Mouse (Mus musculus) kidney, adult 8-10 months (tissue): Measurements from ENCODE around the gene Mboat1.

Experiments
- DNase-seq, 2 experiments: peaks; one replicate each; pipeline ENCODE4 v3.0.0; 2022

Mboat1 gene

DNA sequence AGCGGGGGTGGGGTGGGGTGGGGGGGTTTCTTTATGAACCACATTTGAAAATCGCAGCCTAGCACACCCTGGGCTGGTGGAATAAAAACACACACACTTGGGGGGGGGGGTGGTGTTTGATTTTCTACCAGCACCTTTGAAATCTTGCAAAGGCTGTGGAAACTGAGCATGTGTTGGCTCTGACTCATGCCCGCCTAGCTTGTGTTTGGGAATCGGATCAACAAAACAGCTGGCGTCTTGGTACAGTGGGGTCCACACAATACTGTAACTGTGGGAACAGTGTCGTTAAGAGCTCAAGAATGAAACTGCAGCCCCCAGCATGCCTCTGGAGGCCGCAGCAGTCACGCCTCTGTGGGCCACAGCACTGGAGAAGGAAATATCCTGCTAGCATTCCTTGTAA lies 50.2 kb downstream of the Mboat1 start:
- no peak for DNase-seq

DNA sequence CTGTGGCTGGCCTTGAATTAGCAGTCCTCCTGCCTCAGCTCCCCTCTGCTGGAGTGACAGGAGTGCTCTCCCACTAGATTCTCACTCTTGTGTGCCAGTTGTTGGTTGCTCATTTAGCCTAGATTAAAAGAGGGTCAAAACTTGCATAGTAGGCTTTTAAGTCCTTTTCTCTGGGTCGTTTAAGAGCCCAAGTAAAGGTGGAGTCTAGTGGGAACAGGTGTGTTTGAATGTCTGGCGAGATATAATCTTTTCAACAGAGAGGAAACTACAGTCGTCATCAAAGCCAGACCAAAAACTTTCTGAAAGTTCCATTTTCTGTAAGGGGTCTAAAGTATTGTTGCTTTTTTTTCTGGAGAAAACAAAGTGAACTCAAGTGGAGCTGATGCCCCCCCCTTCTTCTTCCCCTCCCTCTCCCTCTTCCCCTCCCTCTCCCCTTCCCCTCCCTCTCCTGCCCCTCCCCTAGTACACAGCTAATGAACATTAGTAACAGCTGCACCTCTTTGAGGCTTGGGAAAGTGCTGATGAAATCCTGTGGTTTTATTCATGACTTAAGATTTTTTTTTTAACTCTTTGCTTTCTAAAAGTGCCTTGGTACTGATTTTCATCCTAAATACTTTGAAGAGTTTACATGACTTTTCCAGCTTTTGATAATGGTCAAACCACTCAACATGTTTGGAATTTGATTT lies 55.9 kb downstream of the Mboat1 start:
- DNase-seq: no peak

DNA sequence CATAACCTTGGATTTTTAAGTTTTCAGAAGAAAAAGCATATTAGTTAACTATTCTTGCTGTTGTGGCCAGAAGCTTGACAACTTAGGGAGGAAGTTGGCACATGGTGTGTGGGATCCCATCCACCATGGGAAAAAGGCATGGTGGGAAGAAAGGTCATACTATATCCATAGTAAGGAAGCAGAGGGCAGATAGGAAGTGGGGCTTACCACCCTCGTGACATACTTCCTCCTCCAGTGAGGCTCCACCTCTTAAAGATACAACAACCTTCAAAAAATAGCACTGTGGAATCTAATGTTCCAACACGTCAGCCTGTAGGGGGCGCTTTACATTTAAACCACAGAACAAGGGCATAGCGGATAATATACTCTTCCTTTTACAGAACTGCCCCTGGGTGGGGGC lies 57.1 kb downstream of the Mboat1 start:
- DNase-seq: no peak

DNA sequence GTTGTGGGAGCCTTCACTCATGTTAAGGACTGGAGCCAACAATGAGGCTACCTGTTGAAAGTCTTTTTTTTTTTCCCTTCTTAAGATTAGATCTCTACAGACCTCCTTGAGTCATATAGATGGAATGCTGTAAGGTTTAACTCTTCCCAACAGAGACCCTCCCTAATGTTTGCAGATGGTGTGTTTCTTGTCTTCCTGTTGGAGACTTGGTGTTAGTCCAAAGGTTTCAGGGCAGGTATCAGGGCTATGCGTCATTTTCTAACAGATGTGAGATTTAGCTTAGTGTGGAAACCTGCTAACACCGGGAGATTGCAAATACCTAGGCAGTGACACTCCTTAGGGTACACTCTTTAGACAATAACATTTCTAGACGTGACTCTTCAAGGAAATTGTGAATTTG lies 58.5 kb downstream of the Mboat1 start:
- DNase-seq: no peak

DNA sequence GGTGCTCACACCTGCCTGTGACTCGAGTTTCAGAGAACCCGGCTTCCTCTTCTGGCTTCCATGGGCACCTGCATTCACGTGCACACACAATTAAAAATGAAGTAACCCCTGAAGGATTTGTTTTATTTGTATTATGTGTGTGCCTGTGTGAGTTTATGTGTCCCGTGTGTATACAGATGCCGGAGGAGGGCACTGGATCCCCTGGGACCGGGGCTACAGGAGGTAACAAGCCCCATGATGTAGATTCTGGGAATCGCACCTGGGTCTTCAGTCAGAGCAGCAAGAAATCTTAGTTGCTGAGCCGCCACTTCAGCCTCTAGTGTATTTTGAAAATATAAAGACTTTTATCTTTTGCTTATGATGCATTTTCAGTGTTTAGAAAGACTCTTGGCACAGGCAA lies 60.4 kb downstream of the Mboat1 start:
- DNase-seq: no peak

DNA sequence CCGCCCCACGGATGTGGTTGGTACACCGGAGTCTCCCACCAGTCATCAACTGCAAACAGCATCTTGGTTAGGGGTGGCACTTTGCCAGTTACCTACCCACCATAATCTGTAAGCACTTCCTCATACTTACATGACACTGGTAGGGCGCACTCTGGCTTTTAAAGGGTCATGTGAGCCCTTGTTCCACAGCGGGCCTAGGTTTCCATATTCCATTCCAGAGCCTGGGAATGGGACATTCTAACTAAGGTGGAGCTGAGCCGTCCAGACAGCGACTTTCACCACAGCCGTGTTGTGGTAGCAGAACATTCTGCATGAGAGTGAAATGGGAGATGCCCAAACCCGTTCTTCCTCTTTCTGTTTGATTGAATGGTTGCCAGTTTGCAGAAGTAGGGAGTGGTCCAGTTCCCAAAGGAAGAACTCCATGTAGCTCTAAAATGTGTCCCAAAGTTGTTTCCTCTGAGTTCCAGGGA lies 61.8 kb downstream of the Mboat1 start:
- DNase-seq: no peak

DNA sequence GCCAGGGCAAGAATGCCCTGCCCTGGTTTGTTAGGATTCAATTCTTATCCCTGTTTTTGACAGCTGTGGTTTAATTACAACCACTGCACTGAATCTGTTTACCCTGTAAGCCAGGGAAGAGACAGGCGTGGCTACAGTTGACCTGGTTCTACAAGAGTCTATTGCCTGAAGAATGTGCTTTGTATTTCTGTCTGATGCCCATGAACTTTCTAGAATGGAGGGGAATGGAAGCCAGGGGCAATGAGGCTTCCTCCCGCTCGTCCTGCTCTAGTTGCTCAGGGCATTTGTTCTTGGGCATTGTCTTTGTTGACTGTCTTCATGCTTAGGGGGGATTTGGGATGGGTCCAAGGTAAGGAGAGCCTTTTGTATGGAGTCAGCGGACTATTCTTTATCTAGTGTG lies 63.5 kb downstream of the Mboat1 start:
- no peak for DNase-seq

DNA sequence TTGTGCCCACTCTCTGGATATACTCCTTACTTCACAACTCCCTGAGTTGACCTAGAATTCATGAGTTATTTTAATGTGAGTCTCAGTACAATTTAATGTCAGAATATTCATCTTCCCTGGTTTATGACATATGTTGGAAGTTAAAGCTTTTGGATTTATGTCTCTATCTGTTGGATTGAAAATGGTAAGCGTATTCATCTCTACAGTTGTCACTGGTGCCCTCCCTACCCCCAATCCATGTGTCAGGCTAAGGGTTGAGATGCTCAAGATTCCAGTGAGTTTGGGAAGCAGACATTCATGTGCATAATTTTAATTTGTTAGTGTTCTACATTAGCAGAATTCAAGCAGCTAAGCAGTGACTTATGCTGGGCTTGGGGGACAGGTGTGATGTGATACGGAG lies 64.4 kb downstream of the Mboat1 start:
- DNase-seq: no peak

DNA sequence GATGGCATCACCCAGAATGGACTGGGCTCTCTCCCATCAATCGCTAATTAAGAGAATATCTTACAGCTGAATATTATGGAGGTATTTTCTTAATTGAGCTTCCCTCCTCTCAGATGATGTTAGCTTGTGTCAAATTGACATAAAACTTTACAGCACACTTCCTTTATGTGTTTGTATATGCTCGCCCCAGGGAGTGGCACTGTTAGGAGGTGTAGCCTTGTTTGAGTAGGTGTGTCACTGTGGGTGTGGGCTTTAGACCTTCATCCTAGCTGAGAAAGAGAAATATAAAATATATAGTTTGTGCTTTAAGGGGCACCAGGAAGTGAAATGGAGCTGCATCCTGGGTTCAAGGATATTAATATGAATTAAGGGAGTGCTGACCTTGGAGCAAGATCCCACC lies 66.7 kb downstream of the Mboat1 start:
- DNase-seq: no peak

DNA sequence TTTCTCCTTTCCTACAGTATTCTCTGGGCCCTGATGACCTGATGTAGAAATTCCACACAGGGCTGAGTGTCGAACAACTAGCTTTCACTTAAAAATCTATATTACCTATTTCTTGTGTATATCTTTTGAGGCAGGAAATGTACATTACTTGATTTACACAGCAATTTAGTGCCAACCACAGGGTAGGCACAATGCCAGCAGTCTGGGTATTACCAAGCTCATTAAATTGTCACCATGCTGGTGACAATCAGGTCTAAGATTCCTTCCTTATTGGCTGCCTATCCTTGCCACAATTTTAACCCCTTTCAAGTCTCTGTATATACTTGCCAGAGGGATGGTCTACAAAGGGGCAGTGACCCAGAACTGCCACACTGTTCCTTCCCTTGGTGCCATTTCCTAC lies 71.9 kb downstream of the Mboat1 start:
- no peak for DNase-seq

DNA sequence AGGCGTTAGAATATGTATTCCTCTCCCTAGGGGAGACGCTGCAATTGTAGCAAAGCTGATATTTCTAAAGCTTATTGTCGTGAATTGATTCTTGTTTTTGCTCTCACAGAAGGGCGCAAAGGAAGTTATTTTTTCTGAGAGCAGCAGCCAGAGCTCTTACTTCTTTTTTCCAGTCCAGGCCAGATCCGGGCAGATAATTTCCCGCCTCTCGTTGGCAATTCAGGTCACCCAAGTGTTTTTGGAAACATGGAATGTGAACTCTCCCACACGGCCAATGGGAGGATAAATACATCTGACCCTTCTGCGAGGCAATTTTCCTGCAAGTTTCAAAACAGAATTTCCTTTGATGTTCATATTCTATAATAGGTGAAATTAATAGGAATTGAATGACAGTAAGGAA lies 77.0 kb downstream of the Mboat1 start:
- DNase-seq: peak; percentile 22 to 36

DNA sequence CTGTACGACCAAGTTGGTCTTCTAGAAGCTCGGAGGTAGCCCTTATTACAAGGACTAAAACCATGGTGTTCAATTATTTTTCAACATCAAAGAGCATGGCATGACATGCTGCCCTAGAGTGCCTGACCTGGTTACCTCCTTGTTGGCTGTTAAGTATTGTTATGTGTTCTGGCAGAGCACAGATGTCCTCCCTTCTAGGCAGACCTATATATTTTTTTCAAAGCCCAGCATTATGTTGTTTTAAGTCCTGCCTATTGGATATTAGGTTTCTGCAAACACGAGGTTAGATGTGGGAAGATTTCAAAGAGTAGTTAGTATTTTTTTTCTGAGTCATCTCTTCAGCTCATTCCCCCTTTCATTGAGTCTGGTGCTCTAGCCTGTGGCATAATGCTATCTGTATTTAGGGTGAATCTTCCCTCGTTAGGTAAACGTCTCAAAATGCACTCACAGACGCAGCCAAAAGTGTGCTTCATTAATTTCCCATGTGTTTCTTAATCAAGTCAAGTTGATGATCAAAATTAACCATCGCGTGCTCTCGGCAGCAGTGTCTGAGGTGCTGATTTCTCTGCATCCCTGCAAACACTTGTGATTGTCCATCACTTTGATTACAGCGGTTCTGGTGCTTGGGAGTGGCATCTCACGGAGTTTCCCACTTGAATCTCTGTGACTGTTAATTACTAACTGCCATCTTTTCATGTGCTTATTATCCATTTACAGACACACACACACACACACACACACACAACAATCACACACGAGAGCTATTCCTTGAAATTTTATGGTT lies 81.5 kb downstream of the Mboat1 start:
- DNase-seq: no peak

DNA sequence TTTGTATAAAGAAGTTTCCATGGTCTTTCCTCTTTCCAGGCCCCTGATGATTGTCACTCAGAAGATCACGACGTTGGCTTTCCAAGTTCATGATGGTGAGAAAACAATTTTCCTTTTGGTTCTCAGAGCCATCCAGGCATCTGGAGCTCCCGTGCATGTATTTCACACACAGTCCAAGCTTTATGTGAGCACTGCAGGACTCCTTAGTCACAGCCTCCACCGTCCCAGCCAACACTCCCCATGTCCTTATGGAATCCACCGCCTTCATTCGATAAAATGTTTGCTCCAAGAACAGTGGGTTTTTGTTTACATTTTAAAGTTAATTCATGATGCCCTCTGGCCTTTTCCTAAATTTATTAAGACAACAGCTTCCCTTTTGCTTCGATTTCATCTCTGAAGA lies 83.3 kb downstream of the Mboat1 start:
- no peak for DNase-seq

DNA sequence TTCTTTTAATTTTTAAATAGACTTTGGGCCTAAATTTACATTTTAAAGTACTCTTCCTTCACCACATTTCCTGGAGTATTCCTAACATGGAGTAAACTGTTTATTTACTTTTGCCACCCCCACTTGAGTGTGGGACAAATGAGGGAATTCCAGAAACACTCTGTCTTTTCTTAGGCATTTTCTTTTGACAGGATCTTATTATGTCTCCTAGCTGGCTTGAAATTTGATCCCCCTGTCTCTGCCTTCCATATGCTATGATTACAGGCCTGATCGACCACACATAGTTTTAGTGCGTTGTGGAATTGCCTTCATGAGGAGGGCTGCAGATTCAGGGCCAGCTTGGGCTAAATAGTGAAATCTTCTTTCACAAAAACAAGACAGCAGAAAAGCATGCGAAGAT lies 85.0 kb downstream of the Mboat1 start:
- no peak for DNase-seq

DNA sequence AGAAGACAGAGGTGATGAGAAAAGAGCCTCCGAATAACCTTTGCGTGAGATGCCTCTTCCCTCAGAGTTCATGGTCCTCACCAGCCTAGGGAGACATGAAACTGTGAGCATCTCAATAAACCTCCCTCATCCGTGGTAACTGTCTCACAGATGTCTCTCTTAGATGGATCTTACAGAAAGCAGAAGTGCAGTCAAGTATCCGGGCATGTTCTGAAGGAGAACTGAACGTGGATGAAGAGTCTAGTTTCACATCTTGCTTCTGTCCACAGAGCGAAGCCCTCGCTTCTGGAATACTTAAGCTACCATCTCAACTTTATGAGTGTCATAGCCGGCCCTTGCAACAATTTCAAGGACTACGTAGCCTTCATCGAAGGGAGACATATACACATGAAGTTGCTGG lies 87.8 kb downstream of the Mboat1 start:
- no peak for DNase-seq

DNA sequence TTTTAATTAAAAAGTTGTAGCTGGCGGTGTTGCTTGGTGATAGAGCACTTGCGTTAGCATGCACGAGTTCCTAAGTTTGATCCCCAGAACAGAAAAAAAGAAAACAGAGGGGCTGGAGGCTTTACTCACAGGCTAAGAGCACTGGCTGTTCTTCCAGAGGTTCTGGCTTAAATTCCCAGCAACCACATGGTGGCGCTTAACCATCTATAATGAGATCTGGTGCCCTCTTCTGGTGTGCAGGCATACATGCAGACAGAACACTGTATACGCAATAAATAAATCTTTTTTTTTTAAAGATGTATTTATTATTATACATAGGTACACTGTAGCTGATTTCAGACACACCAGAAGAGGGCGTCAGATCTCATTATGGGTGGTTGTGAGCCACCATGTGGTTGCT lies 88.4 kb downstream of the Mboat1 start:
- DNase-seq: no peak

DNA sequence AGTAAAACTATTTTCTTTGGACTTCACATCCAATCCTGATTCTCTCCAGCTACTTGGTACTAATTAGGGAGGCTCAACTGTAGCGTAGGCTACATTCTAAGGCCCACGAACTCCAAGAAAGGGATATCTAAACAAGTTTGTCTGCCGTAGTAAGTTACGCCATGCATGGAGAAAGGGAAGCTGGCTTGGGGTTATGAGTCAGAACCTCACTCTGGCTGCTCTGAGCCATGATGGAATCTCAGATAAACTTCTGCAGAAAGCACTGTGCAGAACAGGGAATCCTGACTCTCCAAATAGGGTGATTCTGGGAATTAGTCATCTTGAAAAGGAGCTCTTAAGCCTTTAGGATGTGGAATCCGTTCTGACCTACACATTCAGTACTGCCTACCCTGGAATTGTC lies 92.5 kb downstream of the Mboat1 start:
- DNase-seq: no peak

DNA sequence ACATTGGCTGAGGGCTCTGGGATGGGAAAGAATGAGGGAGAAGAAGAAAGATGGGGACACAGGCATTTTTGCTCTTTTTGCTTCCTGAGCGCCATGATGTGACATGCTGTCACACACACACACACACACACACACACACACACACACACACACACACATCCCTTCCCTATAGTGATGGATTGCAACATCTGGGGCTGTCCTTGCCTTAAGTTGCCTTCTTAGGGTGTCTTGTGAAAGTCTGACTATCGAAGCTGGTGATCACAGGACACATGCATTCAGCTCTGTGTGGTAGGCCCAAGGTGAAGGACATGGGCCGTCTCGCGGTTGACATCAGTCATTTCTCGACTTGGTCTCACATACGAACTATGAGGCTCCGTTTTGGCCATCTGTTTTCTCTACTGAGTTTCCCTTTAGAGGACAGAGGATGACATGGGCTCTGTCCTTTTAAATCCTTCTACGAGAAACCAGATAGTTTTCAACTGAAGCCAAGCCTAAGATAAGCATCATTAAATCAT lies 93.4 kb downstream of the Mboat1 start:
- no peak for DNase-seq

DNA sequence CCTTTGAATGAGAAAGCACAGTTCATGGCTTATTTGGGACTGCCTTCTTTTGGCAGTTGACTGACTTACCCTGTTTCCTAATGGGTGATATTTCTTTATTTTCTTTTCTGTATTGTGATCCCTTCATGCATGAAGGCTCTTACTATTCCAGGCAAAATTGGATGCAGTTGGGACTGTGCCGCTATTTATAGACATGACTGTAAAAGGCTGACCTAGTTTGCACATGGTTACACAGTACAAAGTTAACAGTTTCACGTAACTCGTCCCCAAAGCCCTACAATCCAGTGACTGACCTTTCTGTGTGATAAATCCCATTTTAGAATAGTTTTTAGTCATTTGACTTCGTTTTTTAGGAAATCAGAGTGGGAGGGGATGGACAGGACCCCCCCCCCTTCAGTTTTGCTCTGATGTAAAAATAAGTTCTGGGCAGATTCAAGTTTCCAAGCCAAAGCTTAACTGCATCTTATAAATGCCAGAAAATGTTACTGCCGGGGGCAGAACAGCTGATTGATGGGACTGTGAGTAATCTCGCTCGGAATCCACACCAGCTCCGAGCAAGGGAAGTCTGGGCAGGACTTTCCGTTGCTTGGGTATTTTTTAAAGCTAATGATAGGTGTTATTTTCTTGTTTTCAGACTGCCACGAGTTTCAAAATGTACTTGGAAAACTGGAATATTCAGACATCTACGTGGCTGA lies 98.9 kb downstream of the Mboat1 start:
- DNase-seq: peak; percentile 27 to 53

DNA sequence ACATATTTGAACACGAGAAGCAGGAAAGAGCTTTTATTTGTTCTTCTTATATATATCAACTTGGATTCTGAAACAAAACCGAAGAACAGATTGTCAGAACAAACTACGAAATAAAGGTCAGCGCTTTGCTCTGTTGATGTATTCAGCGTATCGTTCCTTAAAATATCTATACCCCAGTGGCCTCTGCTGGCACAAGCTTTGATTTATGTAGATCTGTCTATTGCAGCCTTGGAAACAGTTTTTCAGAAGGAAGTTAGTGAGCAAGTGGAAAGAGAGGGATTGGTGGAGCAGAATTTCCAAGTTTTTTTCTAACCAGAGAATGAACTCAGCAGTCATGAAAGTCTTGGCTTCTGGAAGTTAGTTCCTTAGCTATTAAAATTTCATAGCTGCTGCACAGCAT lies 103.1 kb downstream of the Mboat1 start:
- no peak for DNase-seq

DNA sequence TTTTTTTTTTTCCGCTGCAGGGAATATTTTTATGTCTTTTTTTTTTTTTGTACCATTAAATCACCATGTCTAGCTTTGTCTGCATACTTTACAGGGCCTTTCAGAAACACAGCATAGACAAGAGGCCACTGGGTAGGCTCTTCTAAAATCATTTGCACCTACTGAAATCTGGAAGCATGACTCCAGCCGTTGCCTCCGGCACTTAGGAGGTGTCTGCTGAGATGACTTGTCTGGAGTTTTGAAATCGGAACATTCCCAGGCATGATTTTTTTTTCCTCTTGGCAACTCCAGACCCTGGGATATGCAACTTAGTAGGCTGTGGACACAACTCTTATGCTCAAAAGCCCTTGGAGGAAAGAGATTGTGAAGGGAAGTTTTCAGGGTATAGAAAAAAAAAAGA lies 109.3 kb downstream of the Mboat1 start:
- DNase-seq: no peak

DNA sequence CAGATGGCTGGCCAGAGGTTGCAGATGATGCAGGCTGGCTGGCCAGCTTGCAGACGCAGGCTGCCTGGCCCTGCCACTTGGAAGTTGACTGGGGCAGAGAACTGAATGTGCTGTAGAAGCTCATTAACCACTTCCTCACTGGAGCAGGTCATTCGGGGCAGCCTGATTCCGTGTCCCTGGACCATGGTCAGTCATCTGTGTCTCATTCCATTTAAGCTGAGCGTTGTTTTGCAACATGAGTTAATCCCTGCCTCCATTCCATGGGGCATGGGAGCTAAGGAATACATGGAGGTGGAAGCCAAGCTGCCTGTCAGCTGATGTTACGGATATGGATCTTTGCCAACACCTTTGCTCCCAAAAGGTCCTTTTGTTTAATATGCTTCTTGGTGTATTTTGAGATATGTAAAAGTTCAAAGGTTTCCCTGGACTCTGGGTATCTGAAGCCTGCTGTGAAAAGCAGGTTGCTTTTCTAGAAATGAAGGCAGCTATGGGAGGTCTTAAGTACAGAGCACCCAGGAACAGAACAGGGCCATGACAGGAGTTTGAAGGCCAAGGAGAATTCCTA lies 114.1 kb downstream of the Mboat1 start:
- peak; percentile 32 to 36 for DNase-seq

DNA sequence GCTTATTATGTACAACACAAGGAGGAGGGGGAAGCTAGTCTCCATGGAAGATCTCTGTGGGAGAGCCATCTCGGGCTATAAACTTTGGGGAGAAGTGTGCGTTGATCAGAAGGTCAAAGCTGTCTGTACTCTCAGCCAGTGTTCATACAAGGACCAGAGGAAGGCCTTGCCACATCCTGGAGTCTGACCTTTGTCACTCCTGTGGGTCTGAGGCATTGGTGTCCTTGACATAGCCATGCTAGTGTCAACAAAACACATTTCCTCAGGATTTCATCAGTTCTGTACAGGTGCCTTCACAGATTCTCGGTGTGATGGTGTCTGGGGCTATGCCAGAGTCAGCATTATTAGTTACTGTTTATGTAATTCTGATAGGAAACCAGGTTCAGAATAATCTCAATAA lies 115.1 kb downstream of the Mboat1 start:
- DNase-seq: no peak

DNA sequence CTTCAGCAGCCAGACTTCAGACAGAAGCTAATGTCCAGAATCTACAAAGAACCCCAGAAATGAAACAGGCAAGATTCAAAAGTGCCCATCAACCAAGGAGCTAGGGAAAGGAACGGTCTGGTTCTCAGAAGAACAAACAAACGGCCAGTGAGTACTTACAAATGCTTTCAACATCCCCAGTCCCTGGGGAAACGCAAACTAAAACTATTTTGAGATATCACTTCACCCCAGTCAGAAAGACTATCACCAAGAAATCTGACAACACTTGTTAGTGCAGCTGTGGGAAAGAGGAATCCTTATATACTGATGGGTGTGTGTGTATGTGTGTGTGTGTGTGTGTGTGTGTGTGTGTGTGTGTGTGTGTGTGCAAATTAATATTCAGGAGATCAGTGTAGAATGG lies 116.4 kb downstream of the Mboat1 start:
- no peak for DNase-seq
